Mouse (Mus musculus) brain, adult 10 weeks (tissue): ENCODE data around the gene Gm5475. TPM values are rescaled to one million over a fixed set of nuclear protein-coding genes. Genes with fewer than 3 reads are reported as not detected.

Experiments
- polyA plus RNA-seq: library from polyadenylated mRNA; stranded (reverse); fragments of 350-450 nt; fragmentation: Illumina TruSeq; extraction: RNeasy Lipid Tissue Mini Kit (QIAGEN cat#74804); gene quantifications from one replicate; pipeline ENCODE4 v1.2.3, GENCODE M21; 2015; ENCODE audit warnings: low read depth, low replicate concordance

Gm5475 gene
- polyA plus RNA-seq: not detected

DNA sequence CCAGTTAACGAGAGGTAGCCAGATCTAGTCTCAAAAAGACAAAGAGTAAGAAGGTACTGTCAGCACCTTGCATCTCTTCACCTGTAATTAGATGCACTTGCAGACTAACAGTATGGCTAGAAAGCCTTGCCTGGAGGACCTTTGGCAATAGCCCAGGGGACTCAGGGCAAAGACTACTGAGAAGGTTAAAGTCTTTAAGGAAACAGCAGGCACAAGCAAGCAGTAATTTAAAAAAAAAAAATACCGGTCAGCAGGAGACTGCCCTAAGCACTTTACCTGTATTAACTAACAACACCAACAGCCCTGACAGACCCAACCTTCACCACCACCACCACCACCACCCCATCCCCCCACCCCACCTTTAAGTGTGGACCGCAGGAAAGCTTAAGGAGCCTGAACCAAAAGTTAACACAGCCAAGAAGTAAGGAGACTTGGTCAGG lies at the start of gene Gm5475:
Gene Gm5475 (plus strand): TSS at position 390 of the 440 bp plus-strand sequence.

DNA sequence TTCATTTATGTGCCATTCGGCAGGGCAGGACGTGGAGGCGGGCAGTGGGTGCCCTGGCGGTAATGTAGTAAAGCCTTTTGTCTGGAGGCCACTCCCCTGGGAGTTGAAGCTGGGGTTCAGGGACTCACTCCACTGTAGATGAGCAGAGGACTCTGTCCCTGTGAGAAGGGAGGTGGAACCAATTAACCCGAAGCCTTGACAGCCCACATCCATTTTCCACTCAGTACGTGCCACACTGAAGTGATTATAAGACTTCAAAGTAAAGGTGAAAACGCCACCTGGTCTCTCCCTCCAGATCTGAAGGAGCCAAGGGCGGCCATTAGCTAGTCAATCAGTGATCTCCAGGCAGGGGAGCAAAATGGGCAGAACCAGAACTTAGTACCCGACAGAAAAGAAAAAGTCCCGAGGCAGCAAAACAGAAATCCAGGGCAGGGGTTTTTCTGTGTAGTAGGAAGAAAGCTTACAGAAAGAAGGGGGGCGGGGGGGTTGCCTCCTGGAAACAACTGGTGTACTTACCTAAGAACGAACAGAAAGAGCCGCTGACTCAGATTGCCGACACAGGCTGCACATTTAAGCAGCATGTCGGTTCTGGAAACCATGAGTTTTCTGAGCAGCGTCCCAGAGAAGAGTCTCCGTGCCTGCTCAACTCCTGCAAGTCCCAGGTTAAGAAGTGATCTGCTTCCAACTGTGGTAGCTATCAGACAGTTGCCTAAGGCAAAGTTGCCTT lies 2.6 kb downstream of the Gm5475 start, which contains the start of gene Slc11a2:
Gene Slc11a2 (minus strand): TSS at position 677 of the 727 bp plus-strand sequence.

DNA sequence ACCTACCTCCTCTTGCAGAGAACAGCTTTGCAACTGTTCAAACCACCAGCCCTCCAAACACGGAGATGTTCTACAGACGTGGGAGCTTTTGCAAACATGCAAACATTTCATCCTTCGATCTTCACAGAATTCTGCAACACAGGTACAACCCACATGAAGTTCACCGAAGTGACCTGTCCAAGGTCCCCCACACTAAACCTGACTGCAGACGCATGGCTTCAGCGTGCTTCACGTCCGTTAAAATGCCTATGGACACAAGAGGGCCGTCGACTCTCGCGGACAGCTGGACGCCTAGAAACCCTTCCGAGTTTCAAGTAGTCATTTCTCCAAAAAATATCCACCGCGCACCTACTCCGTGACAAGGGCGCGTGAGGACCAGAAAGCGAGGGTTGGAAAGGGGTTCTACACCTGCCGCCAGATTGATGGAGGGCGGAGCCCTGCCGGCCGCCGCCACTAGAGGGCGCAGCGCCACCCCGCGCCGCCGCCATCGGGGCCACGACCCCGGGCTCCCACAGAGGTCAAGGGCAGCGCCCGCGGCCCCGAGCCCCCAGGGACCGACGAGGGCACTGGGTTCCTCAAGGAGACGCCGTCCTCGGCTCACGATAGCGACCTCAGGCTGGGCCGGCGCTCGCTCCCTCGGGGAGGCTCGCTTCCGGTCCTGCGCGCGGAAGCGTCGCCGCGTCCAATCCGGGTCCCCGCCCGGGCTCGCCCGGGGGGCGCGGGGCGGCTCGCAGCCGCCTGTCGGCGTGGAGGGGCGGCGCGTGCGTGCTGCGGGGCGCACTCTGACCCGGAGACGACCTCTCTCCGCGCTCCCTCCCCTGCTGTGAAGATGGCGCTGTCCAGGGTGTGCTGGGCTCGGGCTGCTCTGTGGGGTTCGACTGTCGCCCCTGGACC lies 46.6 kb downstream of the Gm5475 start, which contains the start of gene Letmd1:
Gene Letmd1 (plus strand): TSS at position 729 of the 894 bp plus-strand sequence.

Other genes with a start within 250 kb of the Gm5475 start
- 14.3 TPM for gene Atf1, start 194.3 kb upstream of the Gm5475 start, polyA plus RNA-seq
- not detected for gene Tmprss12, start 141.3 kb upstream of the Gm5475 start, polyA plus RNA-seq
- gene Mettl7a1, start 118.0 kb upstream of the Gm5475 start, polyA plus RNA-seq: 55.3 TPM
- gene Mettl7a3, start 87.2 kb upstream of the Gm5475 start, polyA plus RNA-seq: 0.46 TPM
- not detected for gene Methig1, start 69.0 kb upstream of the Gm5475 start, polyA plus RNA-seq
- gene Mettl7a2, start 68.9 kb upstream of the Gm5475 start, polyA plus RNA-seq: not detected
- gene Higd1c, start 57.6 kb upstream of the Gm5475 start, polyA plus RNA-seq: not detected
- gene Slc11a2, start 2.9 kb downstream of the Gm5475 start, polyA plus RNA-seq: 33.9 TPM
- 55.5 TPM for gene Letmd1, start 46.9 kb downstream of the Gm5475 start, polyA plus RNA-seq
- gene Csrnp2, start 73.3 kb downstream of the Gm5475 start, polyA plus RNA-seq: 13.2 TPM
- 16.7 TPM for gene Tfcp2, start 129.9 kb downstream of the Gm5475 start, polyA plus RNA-seq
- 102 TPM for gene Pou6f1, start 177.8 kb downstream of the Gm5475 start, polyA plus RNA-seq
- 161 TPM for gene Dazap2, start 193.2 kb downstream of the Gm5475 start, polyA plus RNA-seq
- gene Smagp, start 214.8 kb downstream of the Gm5475 start, polyA plus RNA-seq: 3.5 TPM
- gene Bin2, start 247.4 kb downstream of the Gm5475 start, polyA plus RNA-seq: 6.3 TPM